Mouse (Mus musculus): ENCODE measurements at regions not wholly inside any gene's neighbourhood (a gene's known extent, or its start where the extent isn't known, plus 50 kb on each side); places are given as distances from the start of the nearest gene placed in this dataset.

- TF ChIP-seq CTCF (IDR thresholded peaks at IDR 0.05; ENCODE audit: low read depth, low read length) (no peak), POLR2A (IDR thresholded peaks at IDR 0.05; ENCODE audit: extremely low read depth, insufficient read depth, low read length) (no peak)
These were observed 158.1 kb downstream of the Icos start for GRCm38 (mm10) chr1:61135597-61136545.

Data from liver, adult 2 months (tissue).